Mouse (Mus musculus) lung, adult 18-20 months (tissue): ENCODE measurements around the gene Doc2a.
"Not testable (repeated sequence)": the region's sequence is repeated elsewhere in the genome, so short reads cannot be mapped to it uniquely, and the experiment has no call there.

Experiments used
- DNase-seq, 2 experiments: peaks; one replicate each; pipeline ENCODE4 v3.0.0; 2022; ENCODE audit warnings: mixed read lengths in 2 of 2

Doc2a gene

DNA sequence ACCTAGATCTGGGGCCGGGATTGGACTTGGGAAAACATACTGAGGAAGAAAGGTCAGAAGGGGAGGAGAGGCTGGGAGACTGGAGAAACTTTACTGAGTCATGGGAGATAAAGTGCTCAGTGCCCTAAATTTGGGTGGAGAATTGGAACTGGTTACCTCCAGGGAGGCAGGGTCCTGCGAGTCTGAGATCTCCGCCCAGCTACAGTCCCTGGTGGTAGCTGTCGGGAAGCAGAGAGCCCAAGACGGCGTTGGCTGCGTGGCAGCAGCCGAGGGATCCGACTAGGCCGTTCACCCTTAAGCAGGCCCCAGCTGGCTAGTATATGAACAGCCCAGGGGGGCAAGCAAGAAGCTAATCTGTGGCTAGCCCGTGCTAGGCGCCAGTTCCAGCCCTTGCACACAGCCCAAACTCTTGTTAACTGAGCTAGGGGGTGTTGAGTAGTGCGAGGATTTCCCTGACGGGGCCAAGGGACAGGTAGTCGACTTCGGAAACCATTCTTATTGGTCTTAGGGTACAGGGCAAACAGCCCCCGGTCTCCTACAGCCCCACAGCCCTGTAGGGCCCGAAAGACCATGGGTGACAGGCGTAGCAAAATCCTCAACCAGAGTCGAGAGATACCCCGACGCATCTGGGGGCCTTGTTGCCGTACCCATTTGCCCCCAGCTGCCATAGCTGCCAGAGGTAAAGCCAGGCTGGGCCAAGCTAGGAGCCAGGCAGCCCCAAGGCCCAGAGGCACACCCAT lies 22.7 kb downstream of the Doc2a start:
- DNase-seq, result no peak

DNA sequence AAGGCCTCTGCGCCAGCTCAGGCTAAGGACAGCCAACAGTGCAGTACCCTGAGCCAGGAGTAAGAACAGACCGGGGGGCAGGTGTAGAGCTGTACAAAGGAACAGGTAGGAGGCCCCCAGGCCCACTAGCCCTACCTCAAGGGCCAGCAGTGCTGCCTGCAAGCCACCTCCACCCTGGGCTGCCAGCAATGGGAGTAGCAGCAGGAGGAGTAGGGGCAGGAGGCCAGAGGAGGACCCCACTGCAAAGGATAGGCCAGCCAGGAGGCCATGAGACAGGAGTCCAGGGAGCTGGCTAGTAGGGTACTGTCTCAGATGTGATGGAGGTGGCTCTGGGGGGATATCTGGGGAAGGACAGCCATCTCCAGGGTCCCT lies 23.3 kb downstream of the Doc2a start:
- no peak for DNase-seq

DNA sequence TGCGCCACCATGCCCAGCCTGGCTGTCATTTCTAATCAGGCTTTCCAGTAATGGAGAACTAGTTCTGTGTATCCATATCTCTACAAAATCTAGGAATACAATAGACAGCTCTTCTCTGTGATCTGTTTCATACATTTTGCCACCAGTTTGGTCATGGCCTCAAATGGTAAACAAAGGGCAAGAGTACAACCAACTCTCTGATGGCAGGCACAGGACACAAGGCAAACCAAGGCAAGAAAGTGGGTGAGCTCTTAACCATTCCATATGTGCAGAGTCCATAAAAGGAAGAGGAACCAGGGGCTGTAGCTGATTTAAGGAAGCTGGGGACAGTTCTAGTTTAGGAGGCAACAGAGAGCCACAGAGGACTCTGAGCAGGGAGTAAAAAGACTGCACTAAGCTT lies 30.0 kb downstream of the Doc2a start:
- DNase-seq, result no peak

DNA sequence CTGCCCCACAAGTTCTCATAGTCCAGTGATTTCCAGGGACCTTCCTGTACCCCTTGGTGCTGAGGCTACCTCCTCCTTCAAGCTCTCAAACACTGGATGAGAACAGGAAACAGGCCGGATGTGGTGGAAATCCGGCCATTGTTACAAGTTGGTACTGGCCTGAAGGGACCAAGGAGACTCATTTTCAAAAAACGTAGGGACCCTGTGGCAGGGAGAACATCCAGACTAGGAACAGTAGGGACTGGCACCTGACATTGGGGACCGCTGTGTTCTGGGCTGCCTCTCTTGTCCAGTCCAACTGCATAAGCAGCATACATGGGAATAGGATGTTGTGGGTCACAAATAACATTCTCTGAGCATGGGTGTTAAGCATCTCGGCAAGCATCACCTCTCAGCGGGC lies 33.8 kb downstream of the Doc2a start:
- peak; percentile 55 to 70 for DNase-seq

DNA sequence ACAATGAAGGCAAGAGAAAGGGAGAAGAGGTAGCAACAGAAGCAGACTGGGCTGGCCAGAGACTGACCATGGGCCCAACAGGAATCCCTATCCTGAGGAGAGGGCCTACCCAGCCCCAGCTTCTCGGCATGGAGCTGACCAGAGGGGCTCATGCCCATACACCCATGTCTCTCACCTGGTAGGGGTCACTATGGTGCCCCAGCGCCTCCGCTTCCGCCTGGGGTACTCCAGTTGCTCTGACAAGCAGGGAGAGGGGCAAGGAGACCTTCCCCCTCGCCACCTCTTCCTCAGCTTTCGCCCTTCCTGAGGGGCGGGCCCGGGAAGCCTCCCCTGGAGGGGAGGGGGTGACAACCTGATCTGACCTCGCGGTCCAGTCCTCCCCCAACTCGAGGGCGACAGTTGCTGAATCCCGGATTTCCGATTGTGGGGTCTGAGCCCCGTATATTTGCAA lies 36.5 kb downstream of the Doc2a start:
- DNase-seq, result peak in 1 of 2 experiments; percentile 52

DNA sequence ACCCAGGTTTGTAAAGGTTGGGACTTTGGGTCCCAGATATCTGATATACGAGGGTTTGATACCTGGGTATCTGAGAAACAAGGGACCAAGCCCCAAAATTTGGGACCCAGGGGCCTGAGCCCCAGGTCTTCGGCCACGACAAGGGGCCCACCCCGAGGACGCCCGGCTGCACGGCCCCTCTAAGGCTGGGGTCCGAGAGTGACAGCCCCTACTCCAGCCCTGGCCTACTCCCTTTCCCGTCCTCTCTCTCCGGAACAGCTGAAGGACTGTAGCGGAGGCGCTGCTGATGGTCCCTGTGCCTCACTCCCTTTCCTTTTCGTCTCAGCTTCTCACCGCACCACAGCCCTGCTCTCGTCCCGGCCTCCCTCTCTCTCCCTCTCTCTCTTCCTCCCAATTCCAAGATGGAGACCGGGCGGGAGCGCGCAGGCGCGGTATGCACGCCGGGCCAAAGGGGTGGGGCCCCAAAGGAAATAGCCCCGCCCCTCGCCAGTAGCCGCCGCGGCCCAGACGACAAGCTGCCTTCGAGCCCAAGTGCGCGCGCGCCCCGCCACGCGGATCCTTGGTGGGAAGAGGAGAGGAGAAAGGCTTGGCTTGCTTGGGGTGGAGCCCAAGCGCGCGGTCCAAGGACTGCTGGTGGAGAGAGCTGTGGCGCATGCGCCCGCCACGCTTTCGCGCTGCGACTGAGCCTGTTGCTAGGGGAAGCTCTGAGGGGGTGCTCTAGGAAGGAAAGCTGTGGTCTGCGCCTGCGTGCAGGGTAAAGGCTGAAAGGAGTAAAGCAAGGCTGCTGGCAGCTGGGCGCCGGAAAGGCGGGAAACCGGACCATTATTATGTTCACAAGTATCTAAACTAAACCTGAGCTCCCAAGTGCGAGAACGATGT lies 37.3 kb downstream of the Doc2a start, which contains the start of gene Taok2:
Gene Taok2 (minus strand): TSS at position 418 of the 879 bp plus-strand sequence.
- peak; percentile 99 for DNase-seq

DNA sequence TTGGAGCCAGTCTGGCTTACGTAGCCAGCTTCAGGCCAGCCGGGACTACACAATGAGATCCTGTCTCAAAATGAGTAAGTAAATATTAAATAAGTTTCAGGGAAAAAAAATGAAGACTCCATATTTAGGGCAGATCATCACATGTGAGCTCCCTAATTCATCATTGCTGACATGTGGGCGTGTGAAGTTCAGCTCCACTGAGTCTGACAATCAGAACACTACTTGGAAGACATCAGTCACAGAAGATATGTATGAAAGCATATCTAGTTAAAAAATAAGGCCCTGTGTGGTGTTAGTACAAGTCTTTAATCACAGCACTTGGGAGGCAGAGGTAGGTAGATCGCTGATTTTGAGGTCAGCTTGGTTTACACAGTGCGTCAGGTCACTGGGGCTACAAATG lies 40.1 kb downstream of the Doc2a start:
- DNase-seq, result no peak

DNA sequence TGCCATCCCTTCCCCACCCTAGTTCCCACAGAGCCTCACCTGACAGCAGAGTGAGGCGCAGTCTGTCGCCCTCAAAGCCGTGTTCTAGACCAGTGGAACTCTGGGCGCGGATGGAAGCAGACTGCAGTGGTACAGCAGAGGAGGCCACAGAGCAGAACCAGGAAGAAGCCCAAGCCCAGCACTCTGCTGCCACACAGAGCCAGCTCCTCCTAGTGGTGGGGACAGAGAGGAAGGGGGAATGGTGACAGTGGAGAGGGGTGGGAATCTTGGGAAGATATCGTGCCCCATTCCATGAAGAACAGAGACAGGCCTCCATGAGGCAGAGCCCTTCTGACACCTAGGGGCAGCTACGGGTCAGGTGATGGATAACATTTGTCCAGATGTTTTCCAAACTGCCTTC lies 41.6 kb downstream of the Doc2a start:
- DNase-seq, result peak in 1 of 2 experiments; percentile 60

DNA sequence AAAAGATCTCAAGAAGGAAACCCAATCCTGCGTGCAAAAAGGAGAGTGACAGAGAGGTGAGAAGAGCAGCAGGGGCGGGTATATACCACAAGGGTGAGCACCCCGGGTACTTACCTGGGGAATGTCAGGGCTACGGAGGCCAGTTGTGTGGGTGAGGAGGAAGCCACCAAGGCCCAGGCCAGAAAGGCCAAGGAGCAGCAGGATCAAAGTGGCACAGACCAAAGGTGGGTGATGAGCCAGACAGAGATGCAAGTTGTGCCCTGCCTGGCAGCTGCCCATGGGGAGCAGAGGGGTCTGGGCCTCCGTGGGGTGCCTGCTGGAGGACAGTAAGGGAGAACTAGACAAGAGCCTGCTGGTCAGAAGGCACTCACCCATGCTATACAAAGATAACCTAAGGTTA lies 49.7 kb downstream of the Doc2a start:
- DNase-seq, result no peak

DNA sequence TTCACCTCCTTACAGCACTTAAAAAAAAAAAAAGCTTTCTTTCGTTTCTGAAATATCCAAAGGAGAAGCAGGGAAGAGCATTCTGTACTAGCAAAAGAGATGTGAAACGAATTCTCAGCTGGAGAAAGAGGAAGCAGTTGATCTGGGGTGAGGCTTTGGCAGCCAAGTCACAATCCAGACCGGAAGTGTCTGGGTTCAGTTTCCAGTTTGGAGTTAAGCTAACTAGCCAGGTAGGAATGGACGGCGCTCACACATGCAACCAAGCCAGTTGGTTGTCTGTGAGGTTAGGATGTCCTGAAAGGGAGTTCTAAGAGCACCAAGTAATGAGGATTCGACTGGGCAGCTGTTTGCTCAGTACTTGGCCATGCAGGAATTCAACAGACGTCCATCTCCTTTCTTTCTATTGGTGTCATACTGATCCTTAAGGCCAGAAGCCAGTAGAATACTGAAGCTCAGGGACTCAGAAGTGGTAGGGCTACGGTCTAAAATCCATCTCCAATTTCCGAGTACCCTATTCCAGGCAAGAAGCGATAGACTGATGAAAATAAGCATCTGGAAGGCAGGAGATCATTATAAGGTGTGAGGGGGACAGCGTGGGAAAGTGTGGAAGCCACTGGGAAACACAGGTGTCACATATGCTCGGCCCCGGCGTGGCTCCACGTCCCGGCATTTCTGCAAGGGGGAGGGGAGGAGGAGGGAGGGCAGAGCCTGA lies 50.3 kb downstream of the Doc2a start:
- peak in 1 of 2 experiments; percentile 55 for DNase-seq

DNA sequence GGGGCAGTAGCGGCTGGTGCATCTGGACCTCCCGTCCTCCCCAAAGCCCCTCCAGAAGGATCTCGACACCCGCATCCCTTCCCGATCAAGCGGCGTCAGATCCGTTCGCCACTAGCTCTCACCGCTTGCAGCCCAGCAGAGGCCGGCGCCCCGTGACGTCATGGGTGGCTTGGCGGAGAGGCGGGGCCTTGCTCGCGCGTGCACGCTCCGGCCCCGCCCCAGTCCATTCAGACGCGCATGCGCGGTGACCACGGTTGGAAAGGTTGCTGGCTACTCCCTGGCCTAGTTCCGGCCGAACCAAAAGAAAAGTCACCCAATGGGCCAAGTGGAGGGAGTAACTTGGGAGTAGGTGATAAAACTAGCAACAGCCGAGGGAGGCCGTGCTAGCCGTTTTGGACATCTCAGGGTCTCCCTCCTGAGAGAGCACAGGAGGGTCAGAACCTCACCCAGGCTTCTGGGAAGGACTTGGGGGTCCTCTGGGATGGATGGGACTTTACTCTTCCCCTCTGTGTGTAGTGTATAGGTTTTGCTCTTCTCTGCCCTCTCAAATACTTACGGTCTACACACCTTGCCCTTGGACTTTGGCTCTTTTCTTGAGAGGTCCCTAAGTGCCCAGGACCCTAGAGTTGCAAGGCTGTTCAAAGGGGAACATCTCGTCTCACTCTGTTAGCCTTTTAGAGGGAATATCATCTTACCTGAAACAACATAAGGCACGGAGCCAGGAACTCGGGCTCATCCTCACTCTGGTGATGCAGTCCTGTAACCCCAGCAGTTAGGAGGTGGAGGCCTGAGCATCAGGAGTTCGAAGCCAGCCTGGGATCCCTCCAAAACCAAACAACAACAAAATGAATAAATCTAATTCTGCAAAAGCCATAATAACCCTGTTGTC lies 51.1 kb downstream of the Doc2a start:
- peak; percentile 94 to 96 for DNase-seq

DNA sequence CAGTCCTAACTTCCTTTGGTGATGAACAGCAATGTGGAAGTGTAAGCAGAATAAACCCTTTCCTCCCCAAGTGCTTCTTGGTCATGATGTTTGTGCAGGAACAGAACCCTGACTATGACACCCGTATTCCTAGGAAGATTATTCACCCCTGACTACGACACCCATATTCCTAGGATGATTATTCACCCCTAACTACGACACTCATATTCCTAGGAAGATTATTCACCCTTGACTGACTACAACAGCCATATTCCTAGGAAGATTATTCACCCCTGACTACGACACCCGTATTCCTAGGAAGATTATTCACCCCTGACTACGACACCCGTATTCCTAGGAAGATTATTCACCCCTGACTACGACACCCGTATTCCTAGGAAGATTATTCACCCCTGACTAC lies 52.6 kb downstream of the Doc2a start:
- not testable (repeated sequence) for DNase-seq
